Mouse (Mus musculus) adrenal gland, adult 8-10 months (tissue): ENCODE data around the gene Spr. TPM values are rescaled to one million over a fixed set of nuclear protein-coding genes. Genes with fewer than 3 reads are reported as not detected.
"Not testable (repeated sequence)": the region's sequence is repeated elsewhere in the genome, so short reads cannot be mapped to it uniquely, and the experiment has no call there.

Source experiments
- DNase-seq: peaks from one replicate; pipeline ENCODE4 v3.0.0; 2022
- total RNA-seq, 4 experiments: library from RNA; stranded (reverse); gene quantifications; 2 replicates each; pipeline ENCODE4 v1.2.4; 2022

Gene Spr
- 100 to 1,000 TPM in 1 of 4 experiments, 10 to 100 TPM in 3; 78.3 to 103 (median 84.9) TPM for total RNA-seq

- DNase-seq, result peak; percentile 89
These were observed at the start of gene Spr for GRCm38 (mm10) chr6:85137217-85138035. Gene Spr, minus strand, starts transcription at chr6:85137766.

GRCm38 (mm10) chr6:85186744-85187059, 49.1 kb upstream of the Spr start:
- no peak for DNase-seq

- no peak for DNase-seq
These were observed 48.6 kb upstream of the Spr start for GRCm38 (mm10) chr6:85186033-85186743.

- DNase-seq, result no peak
These were observed 46.4 kb upstream of the Spr start for GRCm38 (mm10) chr6:85183951-85184350.

- DNase-seq, result no peak
These were observed 42.5 kb upstream of the Spr start for GRCm38 (mm10) chr6:85180036-85180435.

GRCm38 (mm10) chr6:85179569-85179968, 42.0 kb upstream of the Spr start:
- DNase-seq, result no peak

- DNase-seq, result no peak
These were observed 27.9 kb upstream of the Spr start for GRCm38 (mm10) chr6:85165440-85165921.

GRCm38 (mm10) chr6:85160201-85160923, 22.8 kb upstream of the Spr start:
- DNase-seq, result peak; percentile 49

GRCm38 (mm10) chr6:85159092-85159760, 21.7 kb upstream of the Spr start:
- not testable (repeated sequence) for DNase-seq

- DNase-seq, result not testable (repeated sequence)
These were observed 20.7 kb upstream of the Spr start for GRCm38 (mm10) chr6:85158040-85158804.

- DNase-seq, result not testable (repeated sequence)
These were observed 19.0 kb upstream of the Spr start for GRCm38 (mm10) chr6:85156551-85156950.

GRCm38 (mm10) chr6:85154861-85155528, 17.4 kb upstream of the Spr start:
- no peak for DNase-seq

GRCm38 (mm10) chr6:85153970-85154540, 16.5 kb upstream of the Spr start:
- peak; percentile 50 for DNase-seq

- no peak for DNase-seq
These were observed 12.8 kb upstream of the Spr start for GRCm38 (mm10) chr6:85150386-85150785.

- DNase-seq, result no peak
These were observed 10.1 kb upstream of the Spr start for GRCm38 (mm10) chr6:85147636-85148035.

- no peak for DNase-seq
These were observed 6.9 kb upstream of the Spr start for GRCm38 (mm10) chr6:85144466-85144865.

- not testable (repeated sequence) for DNase-seq
These were observed 3.4 kb upstream of the Spr start for GRCm38 (mm10) chr6:85141013-85141412.

GRCm38 (mm10) chr6:85139534-85139933, 2.0 kb upstream of the Spr start:
- no peak for DNase-seq

- not testable (repeated sequence) for DNase-seq
These were observed 782 bp downstream of the Spr start for GRCm38 (mm10) chr6:85136784-85137183.

GRCm38 (mm10) chr6:85132794-85133193, 4.8 kb downstream of the Spr start:
- DNase-seq, result not testable (repeated sequence)

GRCm38 (mm10) chr6:85132237-85132636, 5.3 kb downstream of the Spr start:
- not testable (repeated sequence) for DNase-seq
